Mouse (Mus musculus): Measurements from ENCODE around the gene Gpr141. TPM values are rescaled to one million over a fixed set of nuclear protein-coding genes. Genes with fewer than 3 reads are reported as not detected.

Gene Gpr141
- polyA plus RNA-seq (2016; fragmentation: Nextera tagmentation; extraction: Ambion mirVana): not detected in 2 replicates

GRCm38 (mm10) chr13:19824071-19824470, at the start of gene Gpr141:
Gpr141 (minus strand) TSS chr13:19824257.
- Histone ChIP-seq H3K4me3 (replicated peaks) (no peak within 1 kb of the TSS), H3K9ac (no peak within 1 kb of the TSS), H3K36me3 (replicated peaks) (no peaks in the 10 kb centered on the region), H3K4me2 (no peak within 1 kb of the TSS), H3K4me1 (no peaks in the 10 kb centered on the region), H3K27me3 (no peaks in the 10 kb centered on the region), H3K27ac (no peak within 1 kb of the TSS), H3K9me3 (no peaks in the 10 kb centered on the region)
- 58% methylated on average over 3 of the region's 3 CpGs for WGBS
- no peak for ATAC-seq (ENCODE audit: low FRiP score)

DNA sequence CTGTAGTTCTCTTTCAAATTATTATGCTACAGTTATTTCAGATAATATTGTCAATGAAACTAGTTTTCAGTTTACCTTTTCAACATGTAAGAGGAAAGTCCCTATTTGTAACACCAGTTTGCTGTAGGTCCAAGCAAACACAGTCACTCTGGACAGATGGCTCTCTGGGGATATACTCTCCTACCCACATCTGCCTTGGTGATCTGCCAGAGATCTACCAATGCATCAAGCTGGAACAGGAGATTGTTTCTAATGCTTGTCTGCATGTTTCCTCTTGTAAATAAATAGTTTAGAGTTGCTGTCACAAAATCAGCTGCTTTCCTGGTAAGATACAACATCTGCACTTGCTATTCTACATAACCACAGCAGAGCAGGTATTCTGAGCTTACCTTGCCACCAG, 40.2 kb upstream of the Gpr141 start:
- H3K36me3 ChIP-seq (replicated peaks): no peaks in the 10 kb centered on the region
- H3K4me2 ChIP-seq: no peak overlapping the region
- H3K27ac ChIP-seq: no peak overlapping the region
- no peak for ATAC-seq (ENCODE audit: low FRiP score)
- H3K27me3 ChIP-seq: no peaks in the 10 kb centered on the region
- H3K9me3 ChIP-seq: no peaks in the 10 kb centered on the region
- H3K4me1 ChIP-seq: no peaks in the 10 kb centered on the region
- H3K9ac ChIP-seq: no peak overlapping the region
- no peak overlapping the region for H3K4me3 ChIP-seq (replicated peaks)

- Histone ChIP-seq H3K27ac (no peak overlapping the region), H3K36me3 (replicated peaks) (no peaks in the 10 kb centered on the region), H3K4me3 (replicated peaks) (no peak overlapping the region), H3K9me3 (no peaks in the 10 kb centered on the region), H3K9ac (no peak overlapping the region), H3K4me2 (no peak overlapping the region), H3K27me3 (no peaks in the 10 kb centered on the region), H3K4me1 (no peaks in the 10 kb centered on the region)
- 88% methylated on average over 9 of the region's 9 CpGs for WGBS
- ATAC-seq (ENCODE audit: low FRiP score): no peak
Observed at GRCm38 (mm10) chr13:19854629-19855333, 30.7 kb upstream of the Gpr141 start.

GRCm38 (mm10) chr13:19854049-19854448, 30.0 kb upstream of the Gpr141 start:
- H3K27me3 ChIP-seq: no peaks in the 10 kb centered on the region
- H3K4me1 ChIP-seq: no peaks in the 10 kb centered on the region
- no peaks in the 10 kb centered on the region for H3K9me3 ChIP-seq
- H3K4me3 ChIP-seq (replicated peaks): no peak overlapping the region
- 73% methylated on average over 2 of the region's 2 CpGs for WGBS
- no peaks in the 10 kb centered on the region for H3K36me3 ChIP-seq (replicated peaks)
- H3K9ac ChIP-seq: no peak overlapping the region
- H3K4me2 ChIP-seq: no peak overlapping the region
- ATAC-seq (ENCODE audit: low FRiP score): no peak
- H3K27ac ChIP-seq: no peak overlapping the region

GRCm38 (mm10) chr13:19843448-19843847, 19.4 kb upstream of the Gpr141 start:
- 93% methylated on average over 2 of the region's 2 CpGs for WGBS
- H3K27me3 ChIP-seq: no peaks in the 10 kb centered on the region
- no peak for ATAC-seq (ENCODE audit: low FRiP score)
- H3K9ac ChIP-seq: no peak overlapping the region
- H3K9me3 ChIP-seq: no peaks in the 10 kb centered on the region
- no peak overlapping the region for H3K4me3 ChIP-seq (replicated peaks)
- H3K36me3 ChIP-seq (replicated peaks): no peaks in the 10 kb centered on the region
- no peak overlapping the region for H3K27ac ChIP-seq
- H3K4me1 ChIP-seq: no peaks in the 10 kb centered on the region
- H3K4me2 ChIP-seq: no peak overlapping the region

DNA sequence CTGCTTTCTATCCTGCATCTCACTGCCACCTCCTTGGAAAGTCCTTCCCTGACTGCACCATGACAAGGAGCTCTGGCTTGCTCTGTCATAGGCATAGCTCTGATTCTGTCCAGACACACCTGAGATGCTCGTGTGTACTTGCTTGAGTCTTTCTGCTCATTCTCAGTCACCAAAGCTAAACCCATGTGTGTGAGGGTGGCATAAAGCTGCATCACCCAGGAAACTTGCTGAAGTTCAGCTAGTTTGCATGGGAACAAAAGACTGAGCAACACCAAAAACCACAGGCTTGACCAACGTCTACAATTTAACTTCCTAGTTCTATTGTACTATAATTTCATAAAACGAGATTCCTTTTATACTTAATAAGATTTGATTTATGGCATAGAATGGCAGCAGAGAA, 18.6 kb upstream of the Gpr141 start:
- WGBS: 80% methylated on average over 3 of the region's 3 CpGs
- ATAC-seq (ENCODE audit: low FRiP score): no peak
- no peak overlapping the region for H3K27ac ChIP-seq
- H3K36me3 ChIP-seq (replicated peaks): no peaks in the 10 kb centered on the region
- H3K9me3 ChIP-seq: no peaks in the 10 kb centered on the region
- no peaks in the 10 kb centered on the region for H3K4me1 ChIP-seq
- no peak overlapping the region for H3K4me3 ChIP-seq (replicated peaks)
- no peak overlapping the region for H3K9ac ChIP-seq
- no peaks in the 10 kb centered on the region for H3K27me3 ChIP-seq
- H3K4me2 ChIP-seq: no peak overlapping the region

DNA sequence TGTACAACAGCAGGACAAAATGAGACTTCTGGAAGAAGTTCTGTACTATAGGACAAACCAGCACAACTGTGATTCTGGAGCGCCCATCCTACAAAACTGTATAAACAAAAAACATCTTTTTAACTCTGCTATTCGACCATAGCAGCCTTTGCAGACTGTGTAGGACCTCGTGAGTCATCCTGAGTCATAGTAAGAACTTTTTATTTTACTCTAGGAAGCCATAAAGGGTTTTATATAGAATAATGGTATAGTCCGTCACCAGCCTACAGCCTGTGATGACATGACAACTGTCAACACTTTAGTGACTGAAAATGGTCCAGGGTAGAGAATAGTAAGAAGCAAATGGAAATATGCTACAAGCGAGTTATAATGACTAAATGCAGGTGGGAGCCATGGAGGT, 17.6 kb upstream of the Gpr141 start:
- Histone ChIP-seq H3K27me3 (no peaks in the 10 kb centered on the region), H3K27ac (no peak overlapping the region), H3K9ac (no peak overlapping the region), H3K9me3 (no peaks in the 10 kb centered on the region), H3K4me2 (no peak overlapping the region), H3K36me3 (replicated peaks) (no peaks in the 10 kb centered on the region), H3K4me1 (no peaks in the 10 kb centered on the region), H3K4me3 (replicated peaks) (no peak overlapping the region)
- WGBS: 78% methylated on average over 5 of the region's 5 CpGs
- no peak for ATAC-seq (ENCODE audit: low FRiP score)

- Histone ChIP-seq H3K27ac (no peak overlapping the region), H3K36me3 (replicated peaks) (no peaks in the 10 kb centered on the region), H3K4me1 (no peaks in the 10 kb centered on the region), H3K9ac (no peak overlapping the region), H3K9me3 (no peaks in the 10 kb centered on the region), H3K27me3 (no peaks in the 10 kb centered on the region), H3K4me2 (no peak overlapping the region), H3K4me3 (replicated peaks) (no peak overlapping the region)
- ATAC-seq (ENCODE audit: low FRiP score): no peak
- 88% methylated on average over 1 of the region's 1 CpGs for WGBS
Observed at GRCm38 (mm10) chr13:19840206-19840605, 16.1 kb upstream of the Gpr141 start.

GRCm38 (mm10) chr13:19830560-19830959, 6.5 kb upstream of the Gpr141 start:
- H3K4me3 ChIP-seq (replicated peaks): no peak overlapping the region
- H3K9me3 ChIP-seq: no peaks in the 10 kb centered on the region
- no peak overlapping the region for H3K4me2 ChIP-seq
- no peak for ATAC-seq (ENCODE audit: low FRiP score)
- no peaks in the 10 kb centered on the region for H3K4me1 ChIP-seq
- no peak overlapping the region for H3K27ac ChIP-seq
- H3K36me3 ChIP-seq (replicated peaks): no peaks in the 10 kb centered on the region
- H3K27me3 ChIP-seq: no peaks in the 10 kb centered on the region
- no peak overlapping the region for H3K9ac ChIP-seq
- WGBS: 93% methylated on average over 4 of the region's 4 CpGs

DNA sequence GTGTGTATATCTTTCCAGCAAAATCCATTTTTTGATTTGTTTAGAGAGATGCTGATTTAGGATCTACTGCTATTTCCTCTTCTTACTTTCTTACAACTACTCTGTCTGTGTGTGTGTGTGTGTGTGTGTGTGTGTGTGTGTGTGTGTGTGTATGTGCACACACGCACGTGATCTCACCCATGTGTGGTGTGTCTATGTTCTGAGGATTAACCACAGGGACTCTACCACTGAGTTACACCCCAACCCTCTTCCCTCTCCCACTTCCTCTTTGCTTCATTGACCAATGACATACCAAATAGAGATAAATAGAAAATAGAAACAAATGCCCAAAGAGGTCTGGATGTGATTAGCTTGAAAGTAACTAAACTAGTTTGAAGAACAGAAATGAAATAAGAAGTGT, 4.0 kb upstream of the Gpr141 start:
- 100% methylated on average over 2 of the region's 2 CpGs for WGBS
- Histone ChIP-seq H3K27ac (no peak overlapping the region), H3K4me2 (no peak overlapping the region), H3K4me1 (no peaks in the 10 kb centered on the region), H3K9ac (no peak overlapping the region), H3K4me3 (replicated peaks) (no peak overlapping the region), H3K9me3 (no peaks in the 10 kb centered on the region), H3K36me3 (replicated peaks) (no peaks in the 10 kb centered on the region), H3K27me3 (no peaks in the 10 kb centered on the region)
- no peak for ATAC-seq (ENCODE audit: low FRiP score)

GRCm38 (mm10) chr13:19821639-19822038, 2.4 kb downstream of the Gpr141 start:
- Histone ChIP-seq H3K27ac (no peak overlapping the region), H3K4me1 (no peaks in the 10 kb centered on the region), H3K36me3 (replicated peaks) (no peaks in the 10 kb centered on the region), H3K9ac (no peak overlapping the region), H3K27me3 (no peaks in the 10 kb centered on the region), H3K4me3 (replicated peaks) (no peak overlapping the region), H3K4me2 (no peak overlapping the region), H3K9me3 (no peaks in the 10 kb centered on the region)
- no peak for ATAC-seq (ENCODE audit: low FRiP score)

- Histone ChIP-seq H3K9me3 (no peaks in the 10 kb centered on the region), H3K27ac (no peak overlapping the region), H3K4me2 (no peak overlapping the region), H3K36me3 (replicated peaks) (no peaks in the 10 kb centered on the region), H3K4me1 (no peaks in the 10 kb centered on the region), H3K9ac (no peak overlapping the region), H3K27me3 (no peaks in the 10 kb centered on the region), H3K4me3 (replicated peaks) (no peak overlapping the region)
- WGBS: 94% methylated on average over 4 of the region's 4 CpGs
- no peak for ATAC-seq (ENCODE audit: low FRiP score)
Observed at GRCm38 (mm10) chr13:19819926-19820325, 4.1 kb downstream of the Gpr141 start.

- Histone ChIP-seq H3K27me3 (no peaks in the 10 kb centered on the region), H3K4me3 (replicated peaks) (no peak overlapping the region), H3K9ac (no peak overlapping the region), H3K4me2 (no peak overlapping the region), H3K27ac (no peak overlapping the region), H3K36me3 (replicated peaks) (no peaks in the 10 kb centered on the region), H3K4me1 (no peaks in the 10 kb centered on the region), H3K9me3 (no peaks in the 10 kb centered on the region)
- ATAC-seq (ENCODE audit: low FRiP score): no peak
- WGBS: 44% methylated on average over 2 of the region's 2 CpGs
Observed at GRCm38 (mm10) chr13:19819243-19819642, 4.8 kb downstream of the Gpr141 start.
